Mouse (Mus musculus) heart, postnatal 25 days (tissue): ENCODE data around the gene Fhad1. TPM values are rescaled to one million over a fixed set of nuclear protein-coding genes. Genes with fewer than 3 reads are reported as not detected.

ENCODE experiments used
- DNase-seq: peaks from one replicate; pipeline ENCODE4 v3.0.0; 2022; ENCODE audit warnings: low spot score
- intact Hi-C: fragments of 180-260 bp; cut with DNase I; formaldehyde crosslinking; loops from one replicate; pipeline ENCODE4 v1.15.1; 2025
- total RNA-seq, 2 experiments: library from RNA; stranded (reverse); gene quantifications; 2 replicates each; pipeline ENCODE4 v1.2.3; 2021

Fhad1 gene
- total RNA-seq, 2 experiments from 2014 or later, result 0.05 to 0.31 TPM

- intact Hi-C loops, result no loop called here
- DNase-seq, result no peak
Measured at GRCm38 (mm10) chr4:141949436-141949835, 65.4 kb downstream of the Fhad1 start.

GRCm38 (mm10) chr4:141948822-141949221 lies 66.1 kb downstream of the Fhad1 start:
- intact Hi-C loops, result no loop called here
- DNase-seq, result no peak

GRCm38 (mm10) chr4:141942403-141942802 lies 72.5 kb downstream of the Fhad1 start:
- no peak for DNase-seq
- intact Hi-C loops, result no loop called here

- intact Hi-C loops, result no loop called here
Measured at GRCm38 (mm10) chr4:141941289-141941688, 73.6 kb downstream of the Fhad1 start.

GRCm38 (mm10) chr4:141938535-141938934 lies 76.3 kb downstream of the Fhad1 start:
- intact Hi-C loops, result no loop called here
- DNase-seq, result no peak

More at GRCm38 (mm10) chr4:141941289-141941688, 73.6 kb downstream of the Fhad1 start:
- no peak for DNase-seq

- intact Hi-C loops, result no loop called here
- DNase-seq, result no peak
Measured at GRCm38 (mm10) chr4:141932785-141933574, 81.9 kb downstream of the Fhad1 start.

GRCm38 (mm10) chr4:141931526-141931925 lies 83.4 kb downstream of the Fhad1 start:
- DNase-seq, result no peak
- intact Hi-C loops, result no loop called here

GRCm38 (mm10) chr4:141930001-141930400 lies 84.9 kb downstream of the Fhad1 start:
- no peak for DNase-seq
- intact Hi-C loops, result no loop called here

- DNase-seq, result peak; percentile 17
- intact Hi-C loops, result no loop called here
Measured at GRCm38 (mm10) chr4:141928881-141929281, 86.0 kb downstream of the Fhad1 start.

- DNase-seq, result no peak
- intact Hi-C loops, result no loop called here
Measured at GRCm38 (mm10) chr4:141925781-141926345, 89.0 kb downstream of the Fhad1 start.

GRCm38 (mm10) chr4:141923961-141924360 lies 90.9 kb downstream of the Fhad1 start:
- intact Hi-C loops, result no loop called here
- DNase-seq, result no peak

- no peak for DNase-seq
- intact Hi-C loops, result no loop called here
Measured at GRCm38 (mm10) chr4:141920391-141920790, 94.5 kb downstream of the Fhad1 start.

GRCm38 (mm10) chr4:141917735-141918419 lies 97.0 kb downstream of the Fhad1 start:
- DNase-seq, result no peak
- intact Hi-C loops, result loop anchor here (5.0 kb wide), 2 partner anchors 34 to 46 kb away; partner anchors contain the start of gene Efhd2

GRCm38 (mm10) chr4:141914040-141914439 lies 100.8 kb downstream of the Fhad1 start:
- peak; percentile 56 for DNase-seq
- intact Hi-C loops, result no loop called here

- intact Hi-C loops, result no loop called here
- no peak for DNase-seq
Measured at GRCm38 (mm10) chr4:141913201-141913993, 101.5 kb downstream of the Fhad1 start.

GRCm38 (mm10) chr4:141904710-141905109 lies 110.2 kb downstream of the Fhad1 start:
- no peak for DNase-seq
- intact Hi-C loops, result no loop called here

- DNase-seq, result no peak
- intact Hi-C loops, result no loop called here
Measured at GRCm38 (mm10) chr4:141902479-141902858, 112.4 kb downstream of the Fhad1 start.

GRCm38 (mm10) chr4:141901711-141902478 lies 113.0 kb downstream of the Fhad1 start:
- intact Hi-C loops, result no loop called here

GRCm38 (mm10) chr4:141900421-141900820 lies 114.5 kb downstream of the Fhad1 start:
- intact Hi-C loops, result no loop called here
- DNase-seq, result no peak

More at GRCm38 (mm10) chr4:141901711-141902478, 113.0 kb downstream of the Fhad1 start:
- no peak for DNase-seq
